Mouse (Mus musculus) limb, embryonic 15.5 days (tissue): ENCODE measurements around the gene Rsbn1l. TPM values are rescaled to one million over a fixed set of nuclear protein-coding genes. Genes with fewer than 3 reads are reported as not detected.

ENCODE experiments used
- ATAC-seq: fragments of 200-750 bp; cut with Nextera tagmentation; 2 replicates; pipeline ENCODE4 v1.8.0; 2017; ENCODE audit warnings: low read depth, moderate TSS enrichment; ENCODE audit not compliant: insufficient number of reproducible peaks, low FRiP score, low TSS enrichment
- H3K27ac ChIP-seq: fragments of 300-500 bp; sonication (generic); 2 replicates; pipeline ENCODE4 v1.5.1; 2015; ENCODE audit warnings: moderate library complexity, mild to moderate bottlenecking, inconsistent platforms
- H3K27me3 ChIP-seq: fragments of 300-500 bp; sonication (generic); 2 replicates; pipeline ENCODE4 v1.6.1; 2015; ENCODE audit warnings: inconsistent platforms
- H3K36me3 ChIP-seq: fragments of 300-500 bp; sonication (generic); 2 replicates; pipeline ENCODE4 v1.6.1; 2015; ENCODE audit warnings: inconsistent platforms
- H3K4me1 ChIP-seq: fragments of 300-500 bp; sonication (generic); 2 replicates; pipeline ENCODE4 v1.6.1; 2015; ENCODE audit warnings: inconsistent platforms
- H3K4me2 ChIP-seq: fragments of 300-500 bp; sonication (generic); 2 replicates; pipeline ENCODE4 v1.6.1; 2015; ENCODE audit warnings: mild to moderate bottlenecking, inconsistent platforms
- H3K4me3 ChIP-seq: fragments of 300-500 bp; sonication (generic); 2 replicates; pipeline ENCODE4 v1.5.1; 2015; ENCODE audit warnings: mild to moderate bottlenecking, inconsistent platforms
- H3K9ac ChIP-seq: fragments of 300-500 bp; sonication (generic); 2 replicates; pipeline ENCODE4 v1.6.1; 2015; ENCODE audit warnings: inconsistent platforms
- H3K9me3 ChIP-seq: fragments of 300-500 bp; sonication (generic); 2 replicates; pipeline ENCODE4 v1.6.1; 2016; ENCODE audit warnings: inconsistent platforms
- WGBS: fragments of 180-500 bp; shearing (Covaris S2); methylation state at CpG from one replicate; pipeline ENCODE4 v1.1.7; 2015; 5-methylcytosine and 5-hydroxymethylcytosine counted together
- polyA plus RNA-seq: library from polyadenylated mRNA; unstranded; fragments of >200 nt; fragmentation: Nextera tagmentation; extraction: Ambion mirVana; gene quantifications from 2 replicates; pipeline ENCODE4 v1.2.1, GENCODE M21; 2015

Rsbn1l gene
- polyA plus RNA-seq, 1 experiment from 2014 or later = 5.0 TPM

GRCm38 (mm10) chr5:20847010-20847409 lies 109.2 kb downstream of the Rsbn1l start:
- Histone ChIP-seq H3K4me1 (no peaks in the 10 kb centered on the region; the same call in 1 of the 2 replicates), H3K27ac (no peak overlapping the region), H3K4me3 (no peak overlapping the region), H3K9me3 (no peaks in the 10 kb centered on the region), H3K36me3 (no peaks in the 10 kb centered on the region), H3K27me3 (no peaks in the 10 kb centered on the region), H3K4me2 (no peak overlapping the region), H3K9ac (no peak overlapping the region)
- no peak for ATAC-seq
- WGBS = 97% methylated on average over 2 of the region's 2 CpGs

- Histone ChIP-seq H3K4me3 (no peak overlapping the region), H3K36me3 (no peaks in the 10 kb centered on the region), H3K27ac (no peak overlapping the region), H3K4me2 (no peak overlapping the region), H3K27me3 (no peaks in the 10 kb centered on the region), H3K4me1 (no peaks in the 10 kb centered on the region; the same call in 1 of the 2 replicates), H3K9ac (no peak overlapping the region), H3K9me3 (no peaks in the 10 kb centered on the region)
- WGBS = 34% methylated on average over 2 of the region's 2 CpGs
- ATAC-seq = no peak
Observed at GRCm38 (mm10) chr5:20843816-20844215, 112.4 kb downstream of the Rsbn1l start.

- Histone ChIP-seq H3K9ac (no peak overlapping the region), H3K36me3 (no peaks in the 10 kb centered on the region), H3K27me3 (no peaks in the 10 kb centered on the region), H3K4me1 (no peaks in the 10 kb centered on the region; the same call in 1 of the 2 replicates), H3K9me3 (no peaks in the 10 kb centered on the region), H3K4me2 (no peak overlapping the region), H3K4me3 (no peak overlapping the region), H3K27ac (no peak overlapping the region)
- 62% methylated on average over 2 of the region's 3 CpGs for WGBS
- no peak for ATAC-seq
Observed at GRCm38 (mm10) chr5:20843405-20843804, 112.8 kb downstream of the Rsbn1l start.

Other genes with a start within 250 kb of the Rsbn1l start
- 14.2 and 15.4 TPM in 2 replicates for gene Phtf2, start 74.3 kb downstream of the Rsbn1l start, polyA plus RNA-seq
- 43.3 and 46.2 TPM in 2 replicates for gene Tmem60, start 74.2 kb downstream of the Rsbn1l start, polyA plus RNA-seq
- 20.0 and 21.8 TPM in 2 replicates for gene Ptpn12, start 99.5 kb upstream of the Rsbn1l start, polyA plus RNA-seq
- gene Gsap, start 229.9 kb upstream of the Rsbn1l start, polyA plus RNA-seq = 2.8 TPM in 2 replicates